Mouse (Mus musculus): ENCODE results near the gene Pphln1.

DNA sequence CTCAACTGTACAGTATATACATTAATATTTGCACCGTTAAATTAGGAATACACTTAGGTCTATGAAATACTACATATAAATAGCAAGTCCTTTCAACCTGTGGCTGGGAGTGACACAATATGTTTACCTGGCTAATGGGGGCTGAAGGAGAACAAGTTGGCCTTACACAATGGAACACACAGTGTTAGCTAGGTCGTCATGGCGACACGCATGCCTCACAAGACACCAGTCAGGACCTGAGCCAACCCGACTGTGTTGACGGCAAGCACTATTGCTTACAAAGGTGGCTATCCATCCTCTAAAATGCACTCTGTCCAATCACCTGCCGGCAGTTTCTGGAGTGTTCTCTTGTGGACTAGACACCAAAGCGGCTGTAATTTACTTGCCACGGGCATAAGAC is 101.7 kb downstream of the Pphln1 start:
- TF ChIP-seq CTCF (conservative IDR thresholded peaks at IDR 0.05; ENCODE audit: low read length) (no peak), POU5F1 (IDR thresholded peaks at IDR 0.05; ENCODE audit: borderline replicate concordance, low read length) (no peak), NANOG (IDR thresholded peaks at IDR 0.05; ENCODE audit: borderline replicate concordance, low read length) (no peak)

All from E14TG2a.4 (cell line).